Mouse (Mus musculus) lung, adult 2 months (tissue): ENCODE results near the gene Tyro3.
A peak's percentile ranks its signal among the peaks of the same experiment; 100 is the strongest.

ENCODE experiments used
- CTCF ChIP-seq: fragments of 200-500 bp; IDR thresholded peaks from 2 replicates; pipeline ENCODE4 v1.5.1; 2011; ENCODE audit warnings: mild to moderate bottlenecking, low read length, control low read depth; ENCODE audit not compliant: insufficient read depth
- POLR2A ChIP-seq: fragments of 200-500 bp; IDR thresholded peaks from 2 replicates; pipeline ENCODE4 v1.6.1; 2011; ENCODE audit warnings: low read depth, mild to moderate bottlenecking, control low read depth, low read length, borderline replicate concordance; ENCODE audit errors: extremely low read depth

DNA sequence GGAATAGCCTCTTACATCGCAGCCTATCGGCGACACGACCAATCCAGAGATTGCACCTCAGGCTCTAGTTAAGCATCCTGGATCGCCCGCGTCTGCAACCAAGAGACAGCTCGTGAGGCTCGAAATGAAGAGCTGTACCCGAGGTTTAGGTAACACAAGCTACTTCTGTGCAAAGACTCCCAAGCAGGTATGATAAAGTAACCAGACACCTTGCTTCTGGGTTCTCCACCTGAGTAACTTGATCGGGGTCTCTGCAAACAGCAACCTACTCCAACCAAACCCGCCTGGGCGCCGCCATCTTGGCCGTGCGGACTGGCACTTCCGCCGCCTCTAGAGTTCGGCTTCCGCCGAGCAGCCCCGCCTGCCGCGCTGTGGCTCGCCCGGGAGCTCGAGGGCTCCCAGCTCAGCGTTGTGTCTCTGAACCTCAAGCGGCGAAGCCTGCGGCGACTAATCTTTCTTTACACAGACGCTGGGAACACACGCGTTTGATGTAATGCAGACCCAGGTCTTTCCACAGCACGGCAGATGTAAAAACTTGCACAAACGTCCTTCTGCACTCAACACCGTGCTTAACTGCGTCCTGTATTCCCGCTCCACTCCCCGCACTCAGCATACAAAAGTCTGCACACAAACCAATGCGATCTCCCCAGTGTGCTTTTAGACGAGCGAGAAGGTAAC lies 10.2 kb upstream of the Tyro3 start, which contains the start of gene Rpap1:
- TF ChIP-seq CTCF: no peak
- TF ChIP-seq POLR2A: peak; percentile 83
